Mouse (Mus musculus): ENCODE measurements around the gene Tsga10. TPM values are rescaled to one million over a fixed set of nuclear protein-coding genes. Genes with fewer than 3 reads are reported as not detected.
"Not testable (repeated sequence)": the region's sequence is repeated elsewhere in the genome, so short reads cannot be mapped to it uniquely, and the experiment has no call there.

Gene Tsga10
- total RNA-seq, 2 experiments from 2014 or later: 4.7 to 5.4 TPM

DNA sequence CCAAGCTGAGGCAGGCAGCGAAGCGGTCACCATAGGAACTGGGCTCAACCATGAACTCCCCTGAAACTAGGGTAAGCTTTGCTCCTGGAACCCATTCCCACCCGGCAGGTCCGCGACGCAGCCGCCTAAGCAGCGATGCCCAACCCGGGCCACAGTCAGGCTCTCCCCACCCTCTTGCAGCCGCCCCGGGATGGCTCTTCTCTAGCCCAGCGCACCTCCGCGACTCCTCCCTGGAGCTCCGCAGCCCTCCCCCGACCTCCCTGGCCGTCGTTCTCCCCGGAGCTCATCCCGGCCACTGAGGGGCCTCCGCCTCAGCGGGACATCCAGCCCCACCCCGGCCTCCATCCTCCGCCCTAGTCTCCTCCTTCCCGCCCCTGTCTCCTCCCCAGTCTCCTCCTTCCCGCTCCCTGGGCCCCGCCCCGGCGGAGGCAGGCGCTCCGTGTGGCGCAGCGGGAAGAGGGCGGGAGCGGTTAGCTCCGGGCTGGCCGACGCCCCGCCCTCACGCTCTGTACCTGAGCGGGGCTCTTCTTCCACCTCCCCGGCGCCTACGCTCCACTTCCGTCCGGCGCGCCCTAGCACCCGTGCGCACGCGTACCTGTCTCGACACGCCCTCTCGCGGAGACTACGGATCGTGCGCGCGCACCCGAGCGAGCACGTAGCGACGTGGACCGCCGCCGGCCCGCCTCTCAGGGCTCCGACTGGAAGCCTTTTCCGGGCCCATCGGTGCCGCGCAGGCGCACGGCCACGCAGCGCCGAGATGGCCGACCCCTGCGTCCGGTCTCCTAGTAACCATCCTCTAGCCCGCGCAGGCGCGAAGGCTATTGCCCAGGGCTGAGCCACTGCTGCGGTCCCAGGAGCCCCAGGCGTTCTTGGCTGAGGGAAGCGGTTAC lies 1.5 kb downstream of the Tsga10 start:
- peak; percentile 97 to 99 for DNase-seq (ENCODE audit: low spot score in 2 of 2)

DNA sequence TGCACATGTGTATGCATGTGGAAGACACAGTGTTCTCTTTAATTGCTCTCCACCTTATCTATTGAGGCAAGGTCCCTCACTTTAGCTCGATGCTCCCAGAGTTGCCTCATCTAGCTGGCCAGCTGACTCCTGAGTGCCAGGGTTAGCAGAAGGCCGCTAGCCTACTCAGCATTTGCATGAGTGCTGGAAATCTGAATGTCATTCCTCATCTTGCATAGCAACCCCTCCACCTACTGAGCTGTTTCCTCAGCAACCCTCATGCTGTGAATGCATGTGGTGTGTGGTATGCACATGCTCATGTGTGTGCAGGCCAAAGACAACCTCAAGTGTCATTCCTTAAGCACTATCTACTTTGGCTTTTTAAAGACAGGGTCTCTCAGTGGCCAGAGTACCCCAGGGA lies 15.5 kb downstream of the Tsga10 start:
- no peak for DNase-seq (ENCODE audit: low spot score in 2 of 2)

DNA sequence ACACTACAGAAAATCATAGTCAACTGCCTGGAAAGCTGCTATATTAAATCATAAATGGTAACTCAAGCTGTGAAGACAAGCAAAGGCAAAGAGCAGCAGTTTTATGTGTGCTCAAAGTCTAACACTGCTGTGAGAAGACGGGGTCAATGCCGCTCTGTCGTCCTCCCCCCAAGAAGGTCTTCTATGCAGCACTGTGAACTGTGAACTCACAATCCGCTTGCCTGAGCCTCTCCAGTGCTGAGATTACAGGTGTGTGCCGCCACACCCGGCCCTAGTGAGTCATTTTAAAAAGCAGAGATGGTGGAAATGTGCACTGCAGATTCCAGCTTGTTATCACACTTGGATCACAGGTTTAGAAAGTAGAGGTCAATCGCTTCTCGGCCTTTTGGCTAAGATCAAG lies 19.4 kb downstream of the Tsga10 start:
- no peak for DNase-seq (ENCODE audit: low spot score in 2 of 2)

DNA sequence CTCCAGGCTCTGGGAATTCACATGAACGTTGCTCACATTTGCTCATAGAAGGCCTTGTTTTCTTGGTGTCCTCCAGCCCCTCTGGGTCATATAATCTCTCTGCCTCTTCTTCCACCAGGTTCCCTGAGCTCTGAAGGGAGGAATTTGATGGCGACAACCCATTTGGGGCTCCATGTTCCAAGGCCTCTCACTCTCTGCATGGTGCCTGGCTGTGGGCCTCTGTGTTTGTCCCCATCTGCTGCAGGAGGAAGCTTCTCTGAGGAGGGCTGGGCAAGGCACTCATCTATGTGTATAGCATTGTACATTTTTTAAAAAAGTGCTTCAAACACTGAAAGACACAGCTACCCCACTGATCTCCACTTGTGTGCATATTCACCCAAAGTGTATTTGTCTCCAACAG lies 34.5 kb downstream of the Tsga10 start:
- no peak for DNase-seq (ENCODE audit: low spot score in 2 of 2)

DNA sequence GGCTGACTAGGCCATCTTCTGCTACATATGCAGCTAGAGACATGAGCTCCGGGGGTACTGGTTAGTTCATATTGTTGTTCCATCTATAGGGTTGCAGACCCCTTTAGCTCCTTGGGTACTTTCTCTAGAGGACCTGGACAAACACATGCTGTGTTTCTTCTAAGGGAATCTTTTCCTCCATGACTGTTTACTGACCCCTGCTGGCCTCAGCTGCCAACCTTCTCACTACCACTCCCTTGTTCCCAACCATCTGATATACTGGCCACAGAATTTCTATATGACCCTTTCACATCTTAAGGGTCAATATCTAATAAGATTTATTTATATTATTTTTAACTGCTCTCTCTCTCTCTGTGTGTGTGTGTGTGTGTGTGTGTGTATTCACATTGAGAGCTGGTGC lies 63.9 kb downstream of the Tsga10 start:
- DNase-seq (ENCODE audit: low spot score in 2 of 2): not testable (repeated sequence)

DNA sequence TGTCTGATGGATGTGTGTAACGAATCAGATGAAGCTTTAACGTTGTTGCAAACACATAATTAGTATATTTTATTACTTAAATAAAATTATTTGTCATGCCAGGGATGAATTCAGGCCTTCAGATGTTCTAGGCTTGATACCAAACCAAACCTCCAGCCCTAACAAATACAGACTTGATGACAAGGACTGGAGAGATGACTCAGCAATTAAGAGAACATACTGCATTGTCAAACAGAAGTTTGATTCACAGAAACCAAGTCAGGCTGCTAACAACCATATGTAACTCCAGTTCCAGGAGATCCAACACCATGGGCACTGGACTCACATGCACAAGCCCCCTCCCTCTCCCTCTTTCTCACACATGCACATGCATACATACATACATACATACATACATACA lies 65.9 kb downstream of the Tsga10 start:
- DNase-seq (ENCODE audit: low spot score in 2 of 2): no peak

DNA sequence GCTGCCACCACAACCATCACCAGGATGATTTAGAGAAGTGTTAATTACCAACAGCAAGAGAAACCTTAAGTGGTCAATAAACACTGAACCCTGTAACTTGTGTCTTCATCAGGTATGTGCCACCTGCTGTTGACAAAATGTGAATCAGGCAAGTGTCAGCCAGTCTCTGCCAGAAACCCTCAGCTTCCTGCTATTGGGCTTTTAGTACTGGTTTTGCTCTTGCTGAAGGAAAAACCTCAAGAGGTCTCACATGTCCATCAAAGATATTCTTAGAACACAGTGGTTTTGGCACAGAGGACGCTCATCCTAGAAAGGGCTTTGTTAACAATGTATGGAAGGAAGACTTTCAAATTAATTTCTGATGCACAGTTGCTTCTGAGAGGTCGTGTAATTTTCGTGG lies 66.7 kb downstream of the Tsga10 start:
- DNase-seq (ENCODE audit: low spot score in 2 of 2): no peak

DNA sequence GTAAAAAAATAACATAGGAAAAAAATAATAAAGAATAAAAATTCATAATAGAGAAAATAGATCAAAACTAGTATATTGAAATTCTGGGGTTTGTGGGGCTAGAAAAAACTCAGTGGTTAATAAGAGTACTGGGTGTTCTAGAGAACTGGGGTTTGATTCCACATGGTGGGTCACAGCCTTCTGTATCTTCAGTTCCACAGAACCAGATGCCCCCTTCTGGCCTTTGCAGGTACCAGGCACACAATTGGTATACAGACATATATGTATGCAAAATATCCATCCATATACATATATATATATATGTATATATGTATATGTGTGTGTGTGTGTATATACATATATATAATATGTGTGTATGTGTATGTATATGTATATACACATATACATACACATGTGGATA lies 106.8 kb downstream of the Tsga10 start:
- DNase-seq (ENCODE audit: low spot score in 2 of 2): no peak

DNA sequence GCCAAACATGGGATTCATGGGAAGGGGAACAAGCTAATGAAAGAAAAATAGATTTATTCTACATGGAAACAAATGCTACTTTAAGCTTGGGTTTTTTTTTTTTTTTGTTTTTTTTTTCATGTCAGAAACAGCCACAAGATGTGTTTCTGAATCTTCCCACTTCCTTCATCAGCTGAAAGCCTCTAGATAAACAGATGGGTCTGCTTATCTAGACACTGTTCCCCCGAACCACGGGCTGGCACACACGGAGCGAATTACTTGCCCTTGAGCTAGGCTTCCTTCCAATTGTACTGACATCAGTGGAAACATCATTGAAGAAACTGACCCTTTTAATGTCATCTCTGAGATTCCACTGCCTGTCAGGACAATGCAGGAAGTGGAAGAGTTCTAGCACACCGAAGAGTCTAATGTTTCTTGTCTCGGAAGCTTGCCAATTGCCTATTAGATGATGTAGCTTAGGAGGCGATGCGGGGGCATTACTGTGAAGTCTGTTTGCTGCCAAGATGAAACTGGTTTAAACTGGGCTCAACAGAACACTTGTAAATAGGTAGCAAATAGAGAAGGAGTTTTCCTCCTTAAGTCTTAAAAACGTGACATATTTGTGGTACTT lies 121.5 kb downstream of the Tsga10 start:
- no peak for DNase-seq (ENCODE audit: low spot score in 2 of 2)

DNA sequence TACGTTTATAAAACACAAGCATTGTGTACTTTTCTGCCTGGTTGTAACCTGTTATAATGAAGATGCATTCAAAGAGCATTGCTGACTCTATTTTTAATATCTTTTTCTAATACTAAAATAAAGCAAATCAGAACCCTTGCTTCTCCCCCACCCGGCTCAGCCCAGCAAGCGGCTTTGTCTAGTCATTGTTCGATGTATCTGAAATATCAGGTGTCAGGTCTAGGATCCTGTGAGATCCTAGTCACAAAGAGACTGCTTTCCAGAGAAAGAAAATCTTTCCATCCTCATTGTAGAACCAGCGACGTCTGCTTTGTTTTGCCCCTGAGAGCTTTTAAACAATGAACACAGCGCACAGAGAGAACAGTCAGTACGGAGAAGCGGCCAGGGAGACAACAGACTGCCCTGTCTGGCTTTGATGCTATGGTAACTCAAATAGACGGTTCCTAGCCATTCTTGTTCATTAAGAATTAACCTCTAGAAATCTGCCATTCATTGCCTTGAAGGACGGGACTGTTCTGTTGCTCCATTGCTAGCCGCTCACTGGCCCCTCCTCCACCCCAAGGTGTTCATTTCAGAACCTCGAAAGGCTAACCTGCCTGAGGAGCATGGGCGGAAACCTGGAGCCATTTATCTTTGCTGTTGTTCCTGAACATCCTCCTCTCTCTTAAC lies 123.5 kb downstream of the Tsga10 start:
- no peak for DNase-seq (ENCODE audit: low spot score in 2 of 2)

DNA sequence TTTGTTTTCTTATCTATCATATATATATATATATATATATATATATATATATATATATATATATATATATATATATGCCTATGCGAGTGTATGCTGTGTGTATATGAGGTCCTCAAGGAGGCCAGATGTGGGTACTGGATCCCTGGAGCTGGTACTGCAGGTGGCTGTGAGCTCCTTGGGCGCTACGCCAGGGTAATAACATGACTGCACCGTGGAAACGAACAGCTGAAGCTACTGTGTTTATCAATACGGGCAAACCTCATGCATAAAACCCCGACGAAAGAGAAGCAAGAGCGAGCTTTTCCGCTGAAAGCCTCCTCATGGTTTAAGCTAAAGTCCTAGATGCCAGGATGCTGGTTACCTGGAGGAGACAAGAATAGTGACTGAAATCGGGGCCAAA lies 124.1 kb downstream of the Tsga10 start:
- no peak for DNase-seq (ENCODE audit: low spot score in 2 of 2)

DNA sequence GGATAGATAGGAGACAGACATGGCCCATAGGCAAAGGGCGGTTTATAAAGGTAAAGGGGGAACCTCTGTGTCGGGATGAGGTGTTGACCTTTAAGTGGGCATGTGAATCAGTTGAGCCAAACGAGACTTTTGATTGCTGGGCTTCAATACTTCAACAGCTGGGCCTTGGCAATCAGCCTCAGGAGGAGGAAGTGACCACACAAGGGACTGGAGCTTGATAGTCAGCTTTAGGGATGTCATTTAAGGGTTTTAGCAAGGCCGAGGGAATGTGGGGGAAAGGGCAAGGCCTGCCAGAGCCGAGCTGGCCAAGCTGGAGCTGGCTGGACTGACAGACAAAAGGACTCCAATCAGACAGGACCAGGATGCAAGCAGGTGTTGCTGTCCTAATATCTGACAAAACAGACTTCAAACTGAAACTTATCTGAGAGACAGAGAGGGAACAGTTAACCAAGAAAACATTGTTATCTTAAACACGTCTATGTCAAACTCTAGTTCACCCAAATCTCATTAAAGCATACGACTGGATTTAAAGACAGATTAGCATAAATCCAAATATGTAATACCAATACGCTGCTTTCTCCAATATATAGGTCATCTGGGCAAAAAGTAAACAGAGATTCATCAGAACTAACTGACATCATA lies 125.9 kb downstream of the Tsga10 start:
- DNase-seq (ENCODE audit: low spot score in 2 of 2): no peak

DNA sequence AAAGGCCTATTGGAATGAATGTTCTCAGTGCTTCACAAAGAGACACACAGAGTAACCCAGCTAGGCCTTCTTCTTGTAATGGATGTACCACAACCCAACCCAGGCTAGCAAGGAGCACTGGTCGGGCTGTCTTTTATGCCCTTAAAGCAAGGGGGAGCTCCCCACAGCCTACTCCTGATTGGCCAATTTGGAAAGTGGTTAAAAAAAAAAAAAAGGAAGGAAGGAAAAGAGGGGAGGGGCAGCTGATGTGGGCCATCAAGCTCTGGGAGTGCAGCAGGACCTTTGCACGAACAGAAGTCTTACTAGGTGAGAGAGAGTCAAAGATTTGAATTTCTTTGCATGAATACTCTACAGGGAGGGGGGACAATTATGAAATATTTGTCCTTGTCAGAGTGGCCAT lies 127.3 kb downstream of the Tsga10 start:
- DNase-seq (ENCODE audit: low spot score in 2 of 2): no peak

DNA sequence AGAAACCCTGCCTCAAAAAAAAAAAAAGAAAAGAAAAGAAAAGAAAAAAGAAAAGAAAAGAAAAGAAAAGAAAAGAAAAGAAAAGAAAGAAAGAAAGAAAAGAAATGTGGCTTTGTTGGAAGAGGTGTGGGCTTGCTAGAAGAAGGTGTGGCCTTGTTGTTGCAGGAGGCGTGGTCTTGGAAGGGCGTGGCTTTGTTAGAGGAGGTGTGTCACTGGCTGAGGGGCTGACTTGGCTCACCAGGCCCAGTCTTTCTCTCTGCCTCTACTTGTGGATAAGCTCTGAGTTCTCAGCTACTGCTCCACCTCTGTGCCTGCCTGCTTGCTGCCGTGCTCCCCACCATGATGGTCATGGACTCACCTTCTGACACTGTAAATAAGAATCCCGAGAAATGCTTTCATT lies 129.2 kb downstream of the Tsga10 start:
- no peak for DNase-seq (ENCODE audit: low spot score in 2 of 2)

DNA sequence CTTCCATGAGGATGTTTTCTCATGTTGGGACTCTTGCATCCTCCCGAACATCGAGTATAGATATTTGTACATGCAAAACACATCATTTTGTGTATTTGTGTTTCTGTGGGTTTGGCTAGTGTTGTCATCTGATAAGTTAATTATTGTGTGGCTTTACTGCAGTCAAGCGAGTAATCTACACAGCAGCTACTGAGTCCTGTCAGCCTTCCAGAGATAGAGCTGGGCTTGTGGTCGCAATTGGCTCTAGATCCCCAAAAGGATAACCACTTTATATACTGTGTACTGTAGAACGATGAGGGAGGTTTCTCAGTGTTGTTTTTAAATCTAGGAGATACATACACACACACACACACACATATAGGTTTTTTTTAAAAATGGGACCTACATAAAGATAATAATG lies 130.3 kb downstream of the Tsga10 start:
- DNase-seq (ENCODE audit: low spot score in 2 of 2): no peak

DNA sequence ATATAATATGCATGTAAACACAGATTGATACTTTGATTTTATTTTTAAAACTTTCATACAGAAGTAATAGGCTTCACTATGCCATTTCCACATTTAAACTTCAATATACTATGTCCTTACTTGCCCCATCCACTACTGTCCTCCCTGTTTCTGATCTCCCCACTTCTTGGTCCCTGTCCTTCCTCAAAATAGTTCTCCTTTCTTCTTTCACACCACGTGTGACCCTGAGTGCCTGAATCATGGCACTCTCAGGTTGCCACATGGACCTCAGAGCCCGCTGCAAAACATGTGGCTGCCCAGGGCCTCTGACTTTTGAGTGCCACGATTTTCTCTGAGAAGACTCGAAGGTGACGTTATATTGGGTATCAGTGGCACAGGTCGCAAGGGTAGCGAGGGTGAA lies 131.4 kb downstream of the Tsga10 start:
- DNase-seq (ENCODE audit: low spot score in 2 of 2): no peak

DNA sequence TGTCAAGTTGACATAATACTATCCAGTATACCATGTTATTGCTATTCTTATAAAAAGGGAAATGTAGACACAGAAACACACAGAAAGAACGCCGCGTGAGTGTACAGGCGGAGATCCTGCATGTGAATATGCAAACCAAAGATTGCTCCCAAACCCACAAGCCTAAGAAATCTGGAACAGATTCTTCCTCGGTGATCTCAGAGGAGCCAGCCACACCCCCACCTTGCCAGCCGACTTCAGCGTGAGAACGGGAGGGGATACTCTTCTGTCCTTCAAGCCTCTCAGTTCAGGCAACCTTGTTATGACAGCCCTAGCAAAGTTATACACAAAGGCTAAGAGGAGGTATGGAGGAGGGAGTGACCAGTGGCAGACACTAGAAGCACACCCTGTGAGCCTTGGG lies 136.9 kb downstream of the Tsga10 start:
- DNase-seq (ENCODE audit: low spot score in 2 of 2): no peak

DNA sequence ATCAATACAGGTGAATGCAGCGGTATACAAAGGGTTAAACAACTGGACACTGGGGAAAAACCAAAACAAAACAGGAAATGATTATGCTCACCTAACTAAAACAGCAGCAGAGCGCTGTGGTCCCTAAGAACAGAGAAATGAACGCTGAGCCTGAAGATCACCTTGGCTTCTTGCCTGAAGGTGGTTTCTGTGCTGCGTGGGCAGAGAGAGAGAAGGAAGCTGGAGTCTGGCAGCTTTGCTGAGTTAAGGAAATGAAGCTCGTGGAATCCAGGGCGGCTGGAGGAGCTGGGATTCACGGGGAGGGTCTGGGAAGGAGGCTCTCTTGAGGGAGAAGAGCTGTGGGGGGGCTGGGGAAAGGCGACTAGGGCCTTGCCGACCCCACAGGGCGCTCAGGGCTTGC lies 138.2 kb downstream of the Tsga10 start:
- DNase-seq (ENCODE audit: low spot score in 2 of 2): no peak

DNA sequence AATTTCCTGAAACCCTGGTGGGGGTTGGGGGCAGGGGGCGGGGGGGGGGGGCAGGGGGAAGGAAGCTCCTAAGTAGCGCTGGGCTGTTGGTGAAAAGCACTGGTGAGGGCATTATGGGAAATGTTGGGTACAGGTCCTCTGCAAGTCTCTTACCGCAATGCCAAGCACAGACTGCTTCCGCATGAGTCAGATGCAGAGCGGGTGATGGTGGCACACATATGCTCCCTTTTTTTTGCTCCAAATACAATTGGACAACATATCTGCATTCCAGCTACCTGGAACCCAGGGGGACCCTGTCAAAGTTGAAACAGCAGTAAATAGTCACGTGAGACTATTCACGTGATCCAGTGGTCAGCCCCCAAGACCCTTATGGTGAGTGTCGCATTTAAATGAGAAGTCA lies 139.0 kb downstream of the Tsga10 start:
- DNase-seq (ENCODE audit: low spot score in 2 of 2): no peak

DNA sequence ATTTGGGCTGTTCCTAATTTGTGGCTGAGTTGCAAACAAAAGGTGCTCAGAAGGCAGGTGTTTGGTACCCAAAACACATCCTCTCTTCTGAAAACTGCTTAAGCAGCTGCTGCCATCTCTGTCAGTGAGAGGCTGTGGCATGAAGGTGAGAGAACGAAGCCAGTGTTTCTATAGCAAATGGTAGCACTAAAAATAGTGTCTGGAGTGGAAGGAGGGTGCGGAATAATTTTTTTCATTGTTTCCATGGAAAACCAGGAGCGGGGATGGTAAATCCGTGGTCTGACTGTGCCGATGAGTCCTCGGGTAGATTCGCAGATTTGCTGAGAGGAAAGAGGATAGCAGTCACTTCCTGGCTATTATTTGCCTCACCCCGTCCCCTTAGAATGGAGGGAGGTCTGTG lies 139.8 kb downstream of the Tsga10 start:
- DNase-seq (ENCODE audit: low spot score in 2 of 2): no peak

DNA sequence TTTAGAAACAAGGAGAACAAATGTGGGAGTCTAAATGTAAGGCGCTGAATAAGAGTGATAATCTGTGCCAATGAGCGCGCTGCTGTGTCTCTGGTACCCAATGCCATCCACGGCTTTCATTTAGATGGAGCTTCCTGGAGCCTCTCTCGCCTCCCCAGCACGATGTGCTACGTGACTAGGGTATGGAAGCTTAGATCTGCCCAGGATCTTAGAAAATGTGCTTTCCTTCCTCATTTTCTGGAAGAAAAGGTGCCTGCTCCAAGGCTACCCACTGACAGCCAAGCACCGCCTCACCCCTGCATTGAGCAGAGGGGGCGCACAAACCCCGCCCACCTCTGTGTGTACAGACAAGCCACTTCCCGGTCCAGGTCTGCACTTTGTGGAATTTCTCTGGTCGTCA lies 140.3 kb downstream of the Tsga10 start:
- DNase-seq (ENCODE audit: low spot score in 2 of 2): no peak

DNA sequence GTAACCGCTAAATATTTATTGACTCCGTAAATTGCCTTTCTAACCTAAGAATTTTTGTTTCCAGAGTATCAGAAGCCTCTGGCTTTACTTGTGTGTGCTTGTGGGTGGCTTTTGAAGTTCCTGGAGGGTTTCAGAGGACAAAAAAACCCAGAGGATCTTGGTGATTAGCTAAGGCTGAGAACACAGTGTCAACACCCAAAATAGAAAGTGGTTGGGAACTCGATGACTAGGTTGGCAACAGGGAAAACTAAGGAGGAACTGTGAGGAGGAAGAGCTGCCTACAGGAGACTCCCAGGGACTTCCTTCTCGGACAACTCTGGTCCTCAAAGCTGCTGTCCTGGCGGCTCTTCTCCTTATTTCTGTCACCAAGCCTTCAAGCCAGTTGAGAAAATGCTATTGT lies 145.1 kb downstream of the Tsga10 start:
- DNase-seq (ENCODE audit: low spot score in 2 of 2): no peak
